Mouse (Mus musculus): ENCODE results near the gene Mbd4.

The Mbd4 gene

DNA sequence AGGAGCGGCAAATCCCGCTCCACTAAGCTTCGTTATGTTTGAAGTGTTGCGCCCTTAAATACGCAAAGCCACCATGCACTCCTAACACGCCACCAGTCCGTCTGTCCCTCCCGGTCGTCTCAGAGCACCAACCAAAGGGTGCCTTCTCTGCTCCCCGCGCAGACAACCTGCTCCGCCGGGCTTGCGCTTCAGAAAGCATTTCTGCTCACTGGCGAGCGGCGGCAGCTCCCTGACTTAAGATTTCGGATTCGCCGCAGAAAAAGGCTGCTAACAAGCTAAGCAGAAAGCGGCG lies 45.0 kb downstream of the Mbd4 start:
- DNase-seq, result no peak

GRCm38 (mm10) chr6:115807464-115808195 lies 45.5 kb downstream of the Mbd4 start:
- no peak for DNase-seq

DNA sequence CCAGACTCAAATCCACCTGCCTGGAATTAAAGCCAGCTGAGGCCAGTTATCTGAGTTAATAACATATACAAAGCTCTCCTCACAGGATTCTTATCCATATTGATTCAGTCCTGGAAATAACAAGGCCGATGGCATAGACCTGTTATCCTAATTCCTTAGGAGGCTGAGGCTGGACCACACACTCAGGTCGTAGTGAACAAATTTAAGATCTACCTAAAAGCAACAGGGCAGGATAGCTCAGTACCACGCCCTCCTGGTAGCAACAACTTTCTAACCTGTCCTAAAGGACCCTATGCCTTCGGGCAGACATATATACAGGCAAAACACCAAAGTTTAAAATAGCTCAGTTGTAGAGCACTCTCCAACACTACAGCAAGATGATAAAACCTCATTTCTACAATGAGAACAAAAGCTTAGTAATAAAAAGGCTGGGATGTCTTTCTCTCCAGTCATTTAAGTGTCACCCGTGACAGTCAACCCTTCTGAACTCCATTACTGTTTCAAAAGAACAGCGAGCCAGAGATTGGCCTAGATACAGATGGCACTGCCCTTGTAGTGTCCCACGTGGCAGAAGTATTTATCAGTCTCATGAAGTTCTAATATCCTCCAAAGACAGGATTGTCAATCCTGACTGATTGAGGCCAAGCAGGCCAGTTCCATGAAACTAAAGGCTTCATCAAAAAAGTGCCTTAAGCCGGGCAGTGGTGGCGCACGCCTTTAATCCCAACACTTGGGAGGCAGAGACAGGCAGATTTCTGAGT lies 48.6 kb downstream of the Mbd4 start:
- DNase-seq, result no peak

- peak; percentile 56 to 57 for DNase-seq
Measured at GRCm38 (mm10) chr6:115803541-115804382, 49.4 kb downstream of the Mbd4 start.

DNA sequence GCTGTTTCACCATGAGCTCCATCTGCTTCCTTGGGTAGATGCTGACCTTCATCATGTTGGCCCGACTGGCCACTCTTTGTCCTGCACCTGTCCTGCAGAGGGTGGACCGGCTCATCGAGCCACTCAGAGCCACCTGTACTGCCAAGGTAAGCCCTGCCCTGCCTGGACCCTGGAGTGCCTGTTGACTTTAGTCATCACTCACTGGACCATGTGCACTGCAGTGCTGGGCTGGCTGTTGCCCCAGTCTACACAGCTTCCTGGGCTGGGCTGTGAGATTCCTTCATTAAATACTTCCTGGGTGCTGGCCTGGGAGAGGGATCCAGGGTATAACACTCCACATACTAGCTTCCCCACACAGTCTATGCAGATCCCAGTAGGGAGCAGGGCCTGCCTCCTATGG lies 51.4 kb downstream of the Mbd4 start:
- no peak for DNase-seq

DNA sequence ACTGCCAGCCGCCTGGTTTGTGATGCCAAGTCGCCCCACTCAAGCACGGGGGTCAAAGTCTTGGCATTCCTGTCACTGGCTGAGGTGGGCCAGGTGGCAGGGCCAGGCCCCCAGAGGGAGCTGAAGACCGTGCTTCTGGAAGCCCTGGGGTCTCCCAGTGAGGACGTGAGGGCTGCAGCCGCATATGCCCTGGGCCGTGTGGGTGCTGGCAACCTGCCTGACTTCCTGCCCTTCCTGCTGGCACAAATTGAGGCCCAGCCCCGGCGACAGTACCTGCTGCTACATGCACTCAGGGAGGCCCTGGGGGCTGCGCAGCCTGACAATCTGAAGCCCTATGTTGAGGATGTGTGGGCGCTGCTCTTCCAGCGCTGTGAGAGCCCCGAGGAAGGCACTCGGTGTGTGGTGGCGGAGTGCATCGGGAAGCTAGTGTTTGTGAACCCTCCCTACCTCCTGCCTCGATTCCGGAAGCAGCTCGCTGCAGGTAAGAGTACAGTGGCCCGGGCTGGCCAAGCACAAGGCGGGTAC lies 60.4 kb downstream of the Mbd4 start:
- peak; percentile 46 to 60 for DNase-seq

DNA sequence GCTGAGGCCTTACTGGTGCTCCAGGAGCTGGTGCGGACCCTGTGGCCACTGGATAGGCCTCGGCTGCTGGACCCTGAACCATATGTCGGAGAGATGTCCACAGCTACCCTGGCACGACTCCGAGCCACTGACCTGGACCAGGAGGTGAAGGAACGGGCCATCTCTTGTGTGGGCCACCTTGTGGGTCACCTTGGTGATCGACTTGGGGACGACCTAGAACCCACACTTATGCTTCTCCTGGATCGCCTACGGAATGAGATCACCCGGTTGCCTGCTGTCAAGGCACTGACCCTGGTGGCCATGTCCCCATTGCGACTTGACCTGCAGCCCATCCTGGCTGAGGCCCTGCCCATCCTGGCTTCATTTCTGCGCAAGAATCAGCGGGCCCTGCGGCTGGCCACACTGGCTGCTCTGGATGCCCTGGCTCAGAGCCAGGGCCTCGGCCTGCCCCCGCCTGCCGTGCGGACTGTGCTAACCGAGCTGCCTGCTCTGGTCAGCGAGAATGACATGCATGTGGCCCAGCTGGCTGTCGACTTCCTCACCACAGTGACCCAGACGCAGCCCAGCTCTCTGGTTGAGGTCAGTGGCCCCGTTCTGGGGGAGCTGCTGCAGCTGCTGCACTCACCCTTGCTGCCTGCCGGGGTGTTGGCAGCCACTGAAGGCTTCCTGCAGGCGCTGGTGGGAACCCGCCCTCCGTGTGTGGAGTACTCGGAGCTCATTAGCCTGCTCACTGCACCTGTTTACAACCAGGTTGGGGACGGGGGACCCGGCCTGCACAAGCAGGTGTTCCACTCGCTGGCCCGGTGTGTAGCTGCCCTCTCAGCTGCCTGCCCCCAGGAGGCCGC lies 61.1 kb downstream of the Mbd4 start:
- DNase-seq, result peak; percentile 39 to 51

DNA sequence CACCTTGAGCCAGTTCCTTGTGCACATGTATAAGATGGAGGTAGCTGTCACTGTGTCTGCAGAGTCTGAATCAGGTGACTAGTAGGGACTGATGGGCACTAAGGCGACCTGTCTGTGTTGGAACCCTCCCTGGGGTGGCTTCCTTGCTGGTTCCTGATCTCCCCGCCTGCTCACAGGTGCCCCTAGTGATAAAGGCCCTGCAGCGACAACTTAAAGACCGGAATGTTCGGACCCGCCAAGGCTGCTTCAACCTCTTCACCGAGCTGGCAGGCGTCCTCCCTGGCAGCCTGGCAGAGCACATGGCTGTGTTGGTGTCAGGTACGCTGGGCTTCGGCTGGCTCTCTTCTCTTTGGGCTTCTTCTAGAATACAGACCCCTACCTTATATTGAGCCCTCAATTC lies 62.2 kb downstream of the Mbd4 start:
- no peak for DNase-seq

Measured in thymus, postnatal 36 days (tissue).